Mouse (Mus musculus) neural tube, embryonic 10.5 days (tissue): Measurements from ENCODE around the gene Slc26a6.

ENCODE experiments used
- DNase-seq: peaks from one replicate; pipeline ENCODE4 v3.0.0-alpha.2; 2017; ENCODE audit warnings: low spot score; ENCODE audit errors: extremely low spot score

The Slc26a6 gene

DNA sequence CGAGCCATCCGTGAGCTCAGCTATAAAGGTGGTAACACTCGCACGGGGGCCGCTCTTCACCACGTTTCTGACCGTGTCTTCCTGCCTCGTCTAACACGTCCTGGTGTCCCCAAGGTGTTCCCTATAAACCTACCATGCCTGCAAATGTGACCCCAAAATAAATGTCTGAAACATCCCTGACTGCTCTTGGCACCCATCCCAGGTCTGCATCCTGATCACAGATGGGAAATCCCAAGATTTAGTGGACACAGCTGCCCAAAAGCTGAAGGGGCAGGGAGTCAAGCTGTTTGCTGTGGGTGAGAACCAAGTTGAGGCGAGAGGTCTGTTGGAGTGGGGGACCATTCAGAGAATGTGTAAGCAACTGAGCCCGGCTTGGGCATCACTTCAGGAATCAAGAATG, 102.2 kb downstream of the Slc26a6 start:
- DNase-seq = no peak

DNA sequence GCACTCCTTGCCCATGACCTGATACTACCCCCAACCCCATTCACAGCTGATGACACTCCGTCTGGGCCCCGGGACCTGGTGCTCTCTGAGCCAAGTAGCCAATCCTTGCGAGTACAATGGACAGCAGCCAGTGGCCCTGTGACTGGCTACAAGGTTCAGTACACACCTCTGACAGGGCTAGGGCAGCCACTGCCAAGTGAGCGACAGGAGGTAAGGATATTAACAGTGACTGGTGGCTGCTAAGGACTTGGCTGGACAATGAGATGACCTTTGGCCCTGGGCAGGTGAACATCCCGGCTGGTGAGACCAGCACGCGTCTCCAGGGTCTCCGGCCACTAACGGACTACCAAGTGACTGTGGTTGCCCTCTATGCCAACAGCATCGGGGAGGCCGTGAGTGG, 102.8 kb downstream of the Slc26a6 start:
- no peak for DNase-seq
